Mouse (Mus musculus): ENCODE data around the gene Stn1. TPM values are rescaled to one million over a fixed set of nuclear protein-coding genes. Genes with fewer than 3 reads are reported as not detected.

The Stn1 gene
- total and polyA plus RNA-seq, 2 experiments from 2014 or later = 20.1 to 71.6 TPM

DNA sequence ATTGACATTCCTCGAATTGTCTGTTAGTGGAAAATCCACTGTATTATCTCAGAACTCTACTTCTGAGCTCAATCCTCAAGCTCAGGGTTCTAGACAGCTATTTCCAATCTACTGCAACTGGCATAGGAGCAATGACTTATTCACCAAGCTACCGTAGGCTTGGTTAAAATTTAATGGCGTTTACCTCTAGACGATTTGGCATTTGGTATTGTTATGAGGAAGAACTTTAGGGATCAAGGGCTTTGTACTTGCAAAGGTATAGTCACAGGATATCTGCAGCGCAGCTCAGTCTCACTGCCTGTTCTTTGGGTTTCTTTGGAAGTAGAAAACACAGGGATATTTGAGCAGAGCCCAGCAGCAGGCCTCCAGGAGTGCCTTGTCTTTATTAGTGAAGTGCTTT lies 21.8 kb upstream of the Stn1 start:
- Histone ChIP-seq H3K36me3 (replicated peaks; ENCODE audit: control insufficient read depth, insufficient read depth, low read length) (no peaks in the 10 kb centered on the region), H3K4me1 (ENCODE audit: control insufficient read depth, insufficient read depth) (peaks cover 24% of the 10 kb centered on the region), H3K27me3 (ENCODE audit: control insufficient read depth, insufficient read depth, low read length) (no peaks in the 10 kb centered on the region), H3K9ac (replicated peaks; ENCODE audit: low read depth, low read length) (no peak overlapping the region; the same call in 1 of the 2 replicates), H3K4me3 (ENCODE audit: low read depth, low read length) (no peak overlapping the region), H3K27ac (ENCODE audit: low read depth) (peak overlapping the region; percentile 92), H3K4me2 (ENCODE audit: low read depth, low read length) (no peak overlapping the region; the same call in 1 of the 2 replicates), H3K9me3 (replicated peaks; ENCODE audit: control insufficient read depth, low read length) (no peaks in the 10 kb centered on the region)
- no peak for ATAC-seq (ENCODE audit: insufficient read depth, low read depth)
- no peak for TF ChIP-seq EP300 (IDR thresholded peaks at IDR 0.05; ENCODE audit: low read depth)
- no peak for TF ChIP-seq CTCF (IDR thresholded peaks at IDR 0.05; ENCODE audit: low read depth)
- DNase-seq (ENCODE audit: low spot score) = no peak
- 79% methylated on average over 5 of the region's 5 CpGs for WGBS

DNA sequence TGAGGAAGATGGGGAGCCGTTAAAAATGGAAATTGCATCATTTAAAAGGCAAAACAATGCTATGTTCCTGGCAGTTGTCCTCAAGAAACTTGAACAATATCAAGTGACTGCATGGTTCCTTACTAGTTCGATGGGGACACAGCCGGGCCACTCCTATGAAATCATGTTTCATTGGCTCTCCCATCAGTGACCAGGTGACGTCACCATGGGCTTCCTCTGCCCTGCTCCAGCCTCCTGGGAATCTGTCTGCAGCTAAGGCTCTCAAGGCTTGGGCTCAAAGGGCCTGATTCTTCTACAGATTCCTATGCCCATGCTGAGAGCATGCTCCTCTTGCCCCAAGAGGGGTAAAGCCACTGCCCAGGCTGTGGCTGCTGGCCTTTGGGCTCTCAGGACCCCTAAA lies 12.3 kb upstream of the Stn1 start:
- H3K27me3 ChIP-seq (ENCODE audit: control insufficient read depth, insufficient read depth, low read length) = no peaks in the 10 kb centered on the region
- H3K4me3 ChIP-seq (ENCODE audit: low read depth, low read length) = no peak overlapping the region
- WGBS = 72% methylated on average over 4 of the region's 4 CpGs
- DNase-seq (ENCODE audit: low spot score) (no peak), ATAC-seq (ENCODE audit: insufficient read depth, low read depth) (no peak)
- no peaks in the 10 kb centered on the region for H3K4me1 ChIP-seq (ENCODE audit: control insufficient read depth, insufficient read depth)
- 0 out of 2 replicates have a peak, but pooled peaks cover 3% of the 10 kb centered on the region for H3K9me3 ChIP-seq (replicated peaks; ENCODE audit: control insufficient read depth, low read length)
- no peak overlapping the region for H3K4me2 ChIP-seq (ENCODE audit: low read depth, low read length)
- H3K27ac ChIP-seq (ENCODE audit: low read depth) = no peak overlapping the region
- no peak overlapping the region for H3K9ac ChIP-seq (replicated peaks; ENCODE audit: low read depth, low read length)
- H3K36me3 ChIP-seq (replicated peaks; ENCODE audit: control insufficient read depth, insufficient read depth, low read length) = no peaks in the 10 kb centered on the region
- TF ChIP-seq CTCF (IDR thresholded peaks at IDR 0.05; ENCODE audit: low read depth) (no peak), EP300 (IDR thresholded peaks at IDR 0.05; ENCODE audit: low read depth) (no peak)

DNA sequence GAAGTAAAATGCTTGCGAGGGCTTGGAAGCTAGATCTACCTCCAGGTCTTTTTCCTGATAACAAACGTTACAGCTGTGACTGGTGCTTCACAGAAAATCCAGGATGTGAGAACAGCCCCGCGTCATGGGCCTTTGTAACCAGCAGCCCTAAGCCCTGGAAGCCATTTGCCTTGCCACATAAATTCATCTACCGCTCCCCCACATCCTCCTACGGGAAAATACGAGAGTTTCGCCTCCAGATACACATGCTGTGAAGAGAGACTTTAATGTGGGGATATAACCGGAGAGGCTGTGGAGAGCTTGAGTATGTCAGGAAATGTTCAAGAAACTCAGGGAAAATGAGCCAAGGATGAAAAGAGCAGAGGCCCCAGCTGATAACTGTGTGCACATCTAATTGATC lies 11.9 kb upstream of the Stn1 start:
- no peak overlapping the region for H3K4me2 ChIP-seq (ENCODE audit: low read depth, low read length)
- TF ChIP-seq EP300 (IDR thresholded peaks at IDR 0.05; ENCODE audit: low read depth) (no peak), CTCF (IDR thresholded peaks at IDR 0.05; ENCODE audit: low read depth) (no peak)
- H3K27me3 ChIP-seq (ENCODE audit: control insufficient read depth, insufficient read depth, low read length) = no peaks in the 10 kb centered on the region
- H3K36me3 ChIP-seq (replicated peaks; ENCODE audit: control insufficient read depth, insufficient read depth, low read length) = no peaks in the 10 kb centered on the region
- no peak for DNase-seq (ENCODE audit: low spot score)
- WGBS = 61% methylated on average over 9 of the region's 9 CpGs
- H3K9ac ChIP-seq (replicated peaks; ENCODE audit: low read depth, low read length) = no peak overlapping the region
- no peak overlapping the region for H3K4me3 ChIP-seq (ENCODE audit: low read depth, low read length)
- H3K4me1 ChIP-seq (ENCODE audit: control insufficient read depth, insufficient read depth) = no peaks in the 10 kb centered on the region
- ATAC-seq (ENCODE audit: insufficient read depth, low read depth) = no peak
- H3K9me3 ChIP-seq (replicated peaks; ENCODE audit: control insufficient read depth, low read length) = 0 out of 2 replicates have a peak, but pooled peaks cover 3% of the 10 kb centered on the region
- no peak overlapping the region for H3K27ac ChIP-seq (ENCODE audit: low read depth)

GRCm38 (mm10) chr19:47548432-47549076 lies 11.2 kb upstream of the Stn1 start:
- no peak for DNase-seq (ENCODE audit: low spot score)
- Histone ChIP-seq H3K27me3 (ENCODE audit: control insufficient read depth, insufficient read depth, low read length) (no peaks in the 10 kb centered on the region), H3K9ac (replicated peaks; ENCODE audit: low read depth, low read length) (no peak overlapping the region), H3K36me3 (replicated peaks; ENCODE audit: control insufficient read depth, insufficient read depth, low read length) (no peaks in the 10 kb centered on the region), H3K9me3 (replicated peaks; ENCODE audit: control insufficient read depth, low read length) (0 out of 2 replicates have a peak, but pooled peaks cover 3% of the 10 kb centered on the region), H3K4me2 (ENCODE audit: low read depth, low read length) (no peak overlapping the region), H3K4me3 (ENCODE audit: low read depth, low read length) (no peak overlapping the region), H3K4me1 (ENCODE audit: control insufficient read depth, insufficient read depth) (no peaks in the 10 kb centered on the region), H3K27ac (ENCODE audit: low read depth) (no peak overlapping the region)
- WGBS = 62% methylated on average over 11 of the region's 11 CpGs
- TF ChIP-seq EP300 (IDR thresholded peaks at IDR 0.05; ENCODE audit: low read depth) = no peak
- no peak for ATAC-seq (ENCODE audit: insufficient read depth, low read depth)

DNA sequence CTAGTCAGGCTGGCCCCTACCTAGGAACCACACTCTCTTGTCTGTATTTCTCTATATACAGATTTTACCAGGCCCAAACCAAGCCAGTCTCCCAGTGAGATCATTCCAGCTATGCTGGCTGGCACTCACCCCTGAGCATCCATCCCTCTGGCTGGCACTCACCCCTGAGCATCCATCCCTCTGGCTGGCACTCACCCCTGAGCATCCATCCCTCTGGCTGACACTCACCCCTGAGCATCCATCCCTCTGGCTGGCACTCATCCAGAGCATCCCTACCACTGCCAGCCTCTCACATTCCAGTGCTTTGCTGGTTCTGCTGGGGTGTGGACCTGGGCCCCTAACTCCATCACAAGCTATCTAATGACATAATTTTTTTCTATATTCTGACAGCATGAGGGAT lies 8.2 kb upstream of the Stn1 start:
- H3K9me3 ChIP-seq (replicated peaks; ENCODE audit: control insufficient read depth, low read length) = 0 out of 2 replicates have a peak, but pooled peaks cover 3% of the 10 kb centered on the region
- H3K9ac ChIP-seq (replicated peaks; ENCODE audit: low read depth, low read length) = no peak overlapping the region
- H3K36me3 ChIP-seq (replicated peaks; ENCODE audit: control insufficient read depth, insufficient read depth, low read length) = no peaks in the 10 kb centered on the region
- H3K27ac ChIP-seq (ENCODE audit: low read depth) = no peak overlapping the region
- no peaks in the 10 kb centered on the region for H3K4me1 ChIP-seq (ENCODE audit: control insufficient read depth, insufficient read depth)
- DNase-seq (ENCODE audit: low spot score) (no peak), ATAC-seq (ENCODE audit: insufficient read depth, low read depth) (no peak)
- no peak for TF ChIP-seq EP300 (IDR thresholded peaks at IDR 0.05; ENCODE audit: low read depth)
- no peak for TF ChIP-seq CTCF (IDR thresholded peaks at IDR 0.05; ENCODE audit: low read depth)
- H3K4me3 ChIP-seq (ENCODE audit: low read depth, low read length) = no peak overlapping the region
- no peaks in the 10 kb centered on the region for H3K27me3 ChIP-seq (ENCODE audit: control insufficient read depth, insufficient read depth, low read length)
- H3K4me2 ChIP-seq (ENCODE audit: low read depth, low read length) = no peak overlapping the region

DNA sequence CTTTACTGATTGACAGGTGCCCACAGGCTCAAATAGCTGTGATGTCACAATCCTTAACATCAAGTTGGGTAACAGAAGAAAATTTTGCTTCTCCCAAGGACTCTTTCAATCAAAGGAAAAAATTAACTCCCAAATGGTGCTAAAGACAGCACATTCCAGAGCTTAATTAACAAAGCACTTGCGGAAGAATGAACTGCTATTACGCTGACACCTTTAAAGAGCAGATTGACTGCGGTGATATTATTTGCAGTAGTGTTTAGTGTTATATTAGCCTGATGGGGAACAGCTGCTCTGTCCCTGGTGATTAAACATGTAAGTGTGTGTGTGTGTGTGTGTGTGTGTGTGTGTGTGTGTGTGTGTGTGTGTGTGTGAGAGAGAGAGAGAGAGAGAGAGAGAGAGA lies 7.7 kb upstream of the Stn1 start:
- H3K4me2 ChIP-seq (ENCODE audit: low read depth, low read length) = no peak overlapping the region
- no peak overlapping the region for H3K9ac ChIP-seq (replicated peaks; ENCODE audit: low read depth, low read length)
- ATAC-seq (ENCODE audit: insufficient read depth, low read depth) (no peak), DNase-seq (ENCODE audit: low spot score) (no peak)
- no peaks in the 10 kb centered on the region for H3K4me1 ChIP-seq (ENCODE audit: control insufficient read depth, insufficient read depth)
- no peaks in the 10 kb centered on the region for H3K9me3 ChIP-seq (replicated peaks; ENCODE audit: control insufficient read depth, low read length)
- H3K4me3 ChIP-seq (ENCODE audit: low read depth, low read length) = no peak overlapping the region
- WGBS = 78% methylated on average over 3 of the region's 3 CpGs
- TF ChIP-seq CTCF (IDR thresholded peaks at IDR 0.05; ENCODE audit: low read depth) = no peak
- TF ChIP-seq EP300 (IDR thresholded peaks at IDR 0.05; ENCODE audit: low read depth) = no peak
- no peaks in the 10 kb centered on the region for H3K27me3 ChIP-seq (ENCODE audit: control insufficient read depth, insufficient read depth, low read length)
- H3K27ac ChIP-seq (ENCODE audit: low read depth) = no peak overlapping the region
- no peaks in the 10 kb centered on the region for H3K36me3 ChIP-seq (replicated peaks; ENCODE audit: control insufficient read depth, insufficient read depth, low read length)
